Mouse (Mus musculus) intestine, embryonic 15.5 days (tissue): ENCODE measurements at regions not wholly inside any gene's neighbourhood (a gene's known extent, or its start where the extent isn't known, plus 50 kb on each side); places are given as distances from the start of the nearest gene placed in this dataset.

Source experiments
- ATAC-seq: fragments of 200-750 bp; cut with Nextera tagmentation; 2 replicates; pipeline ENCODE4 v1.8.0; 2017; ENCODE audit warnings: moderate TSS enrichment, moderate library complexity
- H3K27ac ChIP-seq: fragments of 300-500 bp; sonication (generic); 2 replicates; pipeline ENCODE4 v1.5.1; 2015; ENCODE audit warnings: mild to moderate bottlenecking, inconsistent platforms
- H3K27me3 ChIP-seq: fragments of 300-500 bp; sonication (generic); replicated peaks from 2 replicates; pipeline ENCODE4 v1.6.1; 2015; ENCODE audit warnings: inconsistent platforms
- H3K36me3 ChIP-seq: fragments of 300-500 bp; sonication (generic); 2 replicates; pipeline ENCODE4 v1.6.1; 2015; ENCODE audit warnings: inconsistent platforms
- H3K4me1 ChIP-seq: fragments of 300-500 bp; sonication (generic); replicated peaks from 2 replicates; pipeline ENCODE4 v1.6.1; 2015; ENCODE audit warnings: inconsistent platforms
- H3K4me2 ChIP-seq: fragments of 300-500 bp; sonication (generic); replicated peaks from 2 replicates; pipeline ENCODE4 v1.6.1; 2015; ENCODE audit warnings: mild to moderate bottlenecking, inconsistent platforms
- H3K4me3 ChIP-seq: fragments of 300-500 bp; sonication (generic); replicated peaks from 2 replicates; pipeline ENCODE4 v1.5.1; 2015; ENCODE audit warnings: inconsistent platforms
- H3K9ac ChIP-seq: fragments of 300-500 bp; sonication (generic); 2 replicates; pipeline ENCODE4 v1.6.1; 2015; ENCODE audit warnings: inconsistent platforms
- H3K9me3 ChIP-seq: fragments of 300-500 bp; sonication (generic); 2 replicates; pipeline ENCODE4 v1.6.1; 2016; ENCODE audit warnings: inconsistent platforms
- WGBS: fragments of 180-500 bp; shearing (Covaris S2); methylation state at CpG from one replicate; pipeline ENCODE4 v1.1.7; 2015; 5-methylcytosine and 5-hydroxymethylcytosine counted together

GRCm38 (mm10) chr4:5379215-5379614, 586.1 kb upstream of the Impad1 start:
- H3K4me2 ChIP-seq: no peak overlapping the region
- H3K4me3 ChIP-seq: no peak overlapping the region
- 49% methylated on average over 1 of the region's 1 CpGs for WGBS
- H3K27me3 ChIP-seq: no peaks in the 10 kb centered on the region
- H3K9ac ChIP-seq: no peak overlapping the region
- no peak overlapping the region for H3K27ac ChIP-seq
- no peaks in the 10 kb centered on the region for H3K36me3 ChIP-seq
- H3K4me1 ChIP-seq: 0 out of 2 replicates have a peak, but pooled peaks cover 2% of the 10 kb centered on the region
- H3K9me3 ChIP-seq: no peaks in the 10 kb centered on the region
- ATAC-seq: peak; percentile 51

DNA sequence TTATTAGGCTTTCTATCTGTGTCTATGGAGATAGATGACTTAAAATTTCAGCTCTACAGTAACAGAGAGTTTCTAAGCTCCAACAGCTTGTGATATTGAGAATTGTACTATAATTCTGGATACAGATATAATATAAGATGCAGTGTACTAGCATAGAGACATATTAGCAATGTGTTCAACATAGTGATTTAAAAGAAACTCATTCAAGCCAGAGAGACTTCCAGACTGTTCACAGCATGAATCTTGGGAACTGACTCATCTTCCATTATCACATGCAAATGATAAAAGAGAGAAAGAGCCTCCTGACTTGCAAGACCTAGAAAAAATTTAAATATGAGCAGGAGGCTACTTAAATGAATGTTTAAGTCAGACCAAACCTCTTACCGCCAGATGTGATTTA, 565.1 kb upstream of the Impad1 start:
- Histone ChIP-seq H3K4me1 (no peaks in the 10 kb centered on the region), H3K9me3 (no peaks in the 10 kb centered on the region), H3K4me2 (no peak overlapping the region), H3K27ac (no peak overlapping the region), H3K4me3 (no peak overlapping the region), H3K27me3 (no peaks in the 10 kb centered on the region), H3K9ac (no peak overlapping the region), H3K36me3 (no peaks in the 10 kb centered on the region)
- ATAC-seq: no peak
- 91% methylated on average over 1 of the region's 1 CpGs for WGBS

GRCm38 (mm10) chr4:5346226-5346625, 553.1 kb upstream of the Impad1 start:
- Histone ChIP-seq H3K36me3 (no peaks in the 10 kb centered on the region), H3K4me2 (no peak overlapping the region), H3K9me3 (no peaks in the 10 kb centered on the region), H3K27ac (no peak overlapping the region), H3K9ac (no peak overlapping the region), H3K4me1 (no peaks in the 10 kb centered on the region), H3K27me3 (no peaks in the 10 kb centered on the region), H3K4me3 (no peak overlapping the region)
- 76% methylated on average over 3 of the region's 3 CpGs for WGBS
- no peak for ATAC-seq

- no peaks in the 10 kb centered on the region for H3K9me3 ChIP-seq
- H3K4me1 ChIP-seq: no peaks in the 10 kb centered on the region
- H3K4me2 ChIP-seq: no peak overlapping the region
- H3K36me3 ChIP-seq: no peaks in the 10 kb centered on the region
- no peak overlapping the region for H3K9ac ChIP-seq
- no peaks in the 10 kb centered on the region for H3K27me3 ChIP-seq
- H3K4me3 ChIP-seq: no peak overlapping the region
- ATAC-seq: no peak
- 88% methylated on average over 4 of the region's 4 CpGs for WGBS
- H3K27ac ChIP-seq: no peak overlapping the region
These were observed 551.6 kb upstream of the Impad1 start for GRCm38 (mm10) chr4:5344739-5345138.

- Histone ChIP-seq H3K4me3 (no peak overlapping the region), H3K4me1 (no peaks in the 10 kb centered on the region), H3K27ac (no peak overlapping the region), H3K9ac (no peak overlapping the region), H3K9me3 (no peaks in the 10 kb centered on the region), H3K4me2 (no peak overlapping the region), H3K27me3 (no peaks in the 10 kb centered on the region), H3K36me3 (no peaks in the 10 kb centered on the region)
- no peak for ATAC-seq
- 64% methylated on average over 2 of the region's 2 CpGs for WGBS
These were observed 551.2 kb upstream of the Impad1 start for GRCm38 (mm10) chr4:5344311-5344710.

GRCm38 (mm10) chr4:5337158-5337896, 544.2 kb upstream of the Impad1 start:
- H3K4me1 ChIP-seq: no peaks in the 10 kb centered on the region
- H3K36me3 ChIP-seq: no peaks in the 10 kb centered on the region
- peak; percentile 81 for ATAC-seq
- 52% methylated on average over 4 of the region's 4 CpGs for WGBS
- no peaks in the 10 kb centered on the region for H3K27me3 ChIP-seq
- no peak overlapping the region for H3K9ac ChIP-seq
- H3K4me3 ChIP-seq: no peak overlapping the region
- no peak overlapping the region; the same call in 1 of the 2 replicates for H3K27ac ChIP-seq
- no peak overlapping the region for H3K4me2 ChIP-seq
- H3K9me3 ChIP-seq: no peaks in the 10 kb centered on the region

GRCm38 (mm10) chr4:5335030-5335429, 541.9 kb upstream of the Impad1 start:
- Histone ChIP-seq H3K4me1 (no peaks in the 10 kb centered on the region), H3K4me2 (no peak overlapping the region), H3K4me3 (no peak overlapping the region), H3K36me3 (no peaks in the 10 kb centered on the region), H3K9ac (no peak overlapping the region), H3K27me3 (no peaks in the 10 kb centered on the region), H3K27ac (no peak overlapping the region), H3K9me3 (no peaks in the 10 kb centered on the region)
- 86% methylated on average over 2 of the region's 2 CpGs for WGBS
- no peak for ATAC-seq

DNA sequence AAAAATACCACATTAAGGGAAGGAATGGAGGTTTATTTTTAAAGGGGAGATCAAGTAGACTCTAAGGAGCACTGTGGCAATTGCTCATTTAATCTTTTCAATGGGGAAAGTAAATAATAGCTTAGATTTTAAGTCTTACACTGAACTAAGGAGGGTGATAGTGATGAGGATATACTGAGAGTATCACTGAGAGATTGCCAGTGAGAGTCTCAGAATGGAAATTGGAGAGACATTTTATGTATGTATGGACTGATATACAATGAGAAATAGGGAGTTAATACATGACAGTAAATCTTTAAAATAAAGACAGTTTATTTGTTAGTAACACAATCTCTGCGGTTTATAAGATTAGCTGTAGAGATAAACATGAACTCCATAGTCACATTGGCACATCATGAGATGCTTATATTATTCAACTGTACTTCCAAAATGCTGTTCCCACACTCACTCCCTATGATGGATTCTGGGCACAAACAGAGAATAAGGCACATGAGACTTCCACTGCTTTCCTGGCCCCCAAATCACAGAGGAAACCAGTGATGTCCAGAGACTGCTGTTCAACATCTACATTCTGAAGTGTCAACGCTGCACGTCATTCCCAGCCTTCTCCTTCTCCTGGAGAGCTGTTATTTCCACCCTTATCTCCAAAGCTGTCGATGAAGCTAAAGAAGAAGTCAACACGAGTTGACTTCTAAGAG, 535.5 kb upstream of the Impad1 start:
- WGBS: 49% methylated on average over 5 of the region's 5 CpGs
- H3K27me3 ChIP-seq: no peaks in the 10 kb centered on the region
- no peaks in the 10 kb centered on the region for H3K4me1 ChIP-seq
- no peaks in the 10 kb centered on the region for H3K36me3 ChIP-seq
- H3K4me2 ChIP-seq: no peak overlapping the region
- no peak overlapping the region for H3K9ac ChIP-seq
- no peaks in the 10 kb centered on the region for H3K9me3 ChIP-seq
- H3K4me3 ChIP-seq: no peak overlapping the region
- no peak overlapping the region for H3K27ac ChIP-seq
- no peak for ATAC-seq

- peak; percentile 56 for ATAC-seq
- Histone ChIP-seq H3K9me3 (no peaks in the 10 kb centered on the region), H3K9ac (no peak overlapping the region), H3K4me1 (no peaks in the 10 kb centered on the region), H3K4me3 (no peak overlapping the region), H3K27ac (no peak overlapping the region), H3K4me2 (no peak overlapping the region), H3K36me3 (no peaks in the 10 kb centered on the region), H3K27me3 (no peaks in the 10 kb centered on the region)
- 24% methylated on average over 2 of the region's 2 CpGs for WGBS
These were observed 534.1 kb upstream of the Impad1 start for GRCm38 (mm10) chr4:5327171-5327661.

DNA sequence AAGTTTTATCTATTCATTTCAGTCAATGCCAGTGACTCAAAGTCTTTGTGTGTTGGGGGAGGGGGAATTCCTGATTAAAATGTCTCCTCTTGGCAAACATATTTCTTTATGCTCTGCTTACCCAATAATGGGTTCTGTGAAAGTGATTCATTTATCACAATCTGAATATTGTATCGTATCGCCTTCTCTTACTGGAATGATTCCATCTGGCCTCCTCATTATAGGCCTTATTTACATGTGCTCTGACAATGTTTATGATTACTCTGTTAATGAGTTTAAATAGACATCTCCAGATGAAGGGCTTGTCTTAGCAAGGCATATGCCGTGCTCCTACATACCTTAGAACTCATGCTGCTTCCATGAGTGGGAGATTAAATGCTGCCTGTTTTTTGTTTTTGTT, 508.3 kb upstream of the Impad1 start:
- Histone ChIP-seq H3K36me3 (no peaks in the 10 kb centered on the region), H3K27me3 (no peaks in the 10 kb centered on the region), H3K9me3 (no peaks in the 10 kb centered on the region), H3K27ac (no peak overlapping the region), H3K4me2 (no peak overlapping the region), H3K4me3 (no peak overlapping the region), H3K4me1 (no peaks in the 10 kb centered on the region), H3K9ac (no peak overlapping the region)
- no peak for ATAC-seq
- 52% methylated on average over 3 of the region's 3 CpGs for WGBS

DNA sequence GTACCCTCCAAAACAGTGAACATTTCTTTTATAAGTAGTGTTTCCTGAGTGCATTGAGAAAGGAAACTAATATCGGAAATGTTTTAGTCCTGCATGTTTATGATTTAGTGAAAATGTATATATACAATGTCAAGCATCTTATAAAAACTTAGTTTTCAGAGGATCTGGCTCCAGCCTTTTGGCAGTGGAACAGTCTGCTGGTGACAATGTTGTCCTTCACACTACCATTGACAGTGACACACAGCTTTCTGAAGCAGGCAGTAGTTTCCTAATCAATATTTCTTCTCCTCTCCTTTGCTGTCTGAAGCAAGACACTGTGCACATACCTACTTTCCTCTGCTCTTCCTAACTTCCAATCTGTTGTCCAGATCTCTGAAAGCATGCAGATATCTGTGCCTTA, 507.9 kb upstream of the Impad1 start:
- H3K27me3 ChIP-seq: no peaks in the 10 kb centered on the region
- no peak overlapping the region for H3K4me2 ChIP-seq
- H3K36me3 ChIP-seq: no peaks in the 10 kb centered on the region
- H3K27ac ChIP-seq: no peak overlapping the region
- no peaks in the 10 kb centered on the region for H3K9me3 ChIP-seq
- H3K4me3 ChIP-seq: no peak overlapping the region
- H3K9ac ChIP-seq: no peak overlapping the region
- ATAC-seq: no peak
- no peaks in the 10 kb centered on the region for H3K4me1 ChIP-seq
- WGBS: 50% methylated on average over 1 of the region's 1 CpGs

DNA sequence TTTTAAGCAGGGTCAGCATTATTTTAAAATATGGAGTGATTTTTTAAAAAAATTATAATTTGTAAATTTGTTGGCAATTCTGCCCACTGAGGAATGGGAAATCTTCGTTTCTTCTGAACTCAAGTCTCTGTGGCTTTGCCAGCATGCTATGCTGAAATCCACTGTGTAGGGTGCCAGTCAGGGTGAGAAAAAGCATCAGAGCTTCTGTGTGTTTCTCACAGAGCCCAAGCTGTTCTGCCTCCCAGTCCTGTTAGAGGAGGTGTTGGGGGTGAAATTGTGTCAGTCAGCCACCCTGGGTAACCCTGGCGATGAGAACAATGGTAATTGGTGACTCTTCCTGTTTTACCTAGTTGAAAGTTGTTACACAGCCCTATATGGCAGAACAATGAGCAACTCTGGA, 506.1 kb upstream of the Impad1 start:
- Histone ChIP-seq H3K36me3 (no peaks in the 10 kb centered on the region), H3K27ac (no peak overlapping the region), H3K27me3 (no peaks in the 10 kb centered on the region), H3K9me3 (no peaks in the 10 kb centered on the region), H3K4me1 (no peaks in the 10 kb centered on the region), H3K4me2 (no peak overlapping the region), H3K9ac (no peak overlapping the region), H3K4me3 (no peak overlapping the region)
- no peak for ATAC-seq
- WGBS: 84% methylated on average over 2 of the region's 2 CpGs

GRCm38 (mm10) chr4:5294030-5294429, 500.9 kb upstream of the Impad1 start:
- Histone ChIP-seq H3K36me3 (no peaks in the 10 kb centered on the region), H3K9me3 (no peaks in the 10 kb centered on the region), H3K4me3 (no peak overlapping the region), H3K27me3 (no peaks in the 10 kb centered on the region), H3K4me2 (no peak overlapping the region), H3K27ac (no peak overlapping the region), H3K9ac (no peak overlapping the region), H3K4me1 (no peaks in the 10 kb centered on the region)
- ATAC-seq: no peak
- WGBS: 95% methylated on average over 1 of the region's 1 CpGs
